Mouse (Mus musculus): Measurements from ENCODE around the gene Tmem145.

The Tmem145 gene

GRCm38 (mm10) chr7:25292107-25292506, 13.8 kb upstream of the Tmem145 start:
- peak; percentile 40 to 43 for DNase-seq (ENCODE audit: low spot score in 2 of 2)

- DNase-seq (ENCODE audit: low spot score in 2 of 2) = peak in 1 of 2 experiments; percentile 23
Measured at GRCm38 (mm10) chr7:25293191-25293739, 12.6 kb upstream of the Tmem145 start.

- no peak for DNase-seq (ENCODE audit: low spot score in 2 of 2)
Measured at GRCm38 (mm10) chr7:25294495-25294894, 11.4 kb upstream of the Tmem145 start.

GRCm38 (mm10) chr7:25294960-25295722, 10.8 kb upstream of the Tmem145 start:
- no peak for DNase-seq (ENCODE audit: low spot score in 2 of 2)

- DNase-seq (ENCODE audit: low spot score in 2 of 2) = no peak
Measured at GRCm38 (mm10) chr7:25296945-25297453, 8.9 kb upstream of the Tmem145 start.

- DNase-seq (ENCODE audit: low spot score in 2 of 2) = peak; percentile 91 to 93
Measured at GRCm38 (mm10) chr7:25297454-25298325, 8.2 kb upstream of the Tmem145 start, which contains the start of gene Pafah1b3. Gene Pafah1b3, minus strand, starts transcription at chr7:25297986.

- DNase-seq (ENCODE audit: low spot score in 2 of 2) = peak in 1 of 2 experiments; percentile 66
Measured at GRCm38 (mm10) chr7:25301063-25301462, 4.8 kb upstream of the Tmem145 start, which contains the start of gene Prr19. Gene Prr19, plus strand, starts transcription at chr7:25301411.

GRCm38 (mm10) chr7:25303003-25303684, 2.8 kb upstream of the Tmem145 start:
- DNase-seq (ENCODE audit: low spot score in 2 of 2) = no peak

- no peak for DNase-seq (ENCODE audit: low spot score in 2 of 2)
Measured at GRCm38 (mm10) chr7:25303685-25304006, 2.3 kb upstream of the Tmem145 start.

GRCm38 (mm10) chr7:25305481-25305880, 425 bp upstream of the Tmem145 start:
- DNase-seq (ENCODE audit: low spot score in 2 of 2) = no peak

GRCm38 (mm10) chr7:25306614-25306996, 699 bp downstream of the Tmem145 start:
- no peak for DNase-seq (ENCODE audit: low spot score in 2 of 2)

GRCm38 (mm10) chr7:25308702-25309318, 2.9 kb downstream of the Tmem145 start:
- DNase-seq (ENCODE audit: low spot score in 2 of 2) = no peak

GRCm38 (mm10) chr7:25309425-25309824, 3.5 kb downstream of the Tmem145 start:
- no peak for DNase-seq (ENCODE audit: low spot score in 2 of 2)

GRCm38 (mm10) chr7:25311193-25311592, 5.3 kb downstream of the Tmem145 start:
- no peak for DNase-seq (ENCODE audit: low spot score in 2 of 2)

- no peak for DNase-seq (ENCODE audit: low spot score in 2 of 2)
Measured at GRCm38 (mm10) chr7:25313325-25313724, 7.4 kb downstream of the Tmem145 start.

- DNase-seq (ENCODE audit: low spot score in 2 of 2) = no peak
Measured at GRCm38 (mm10) chr7:25314606-25315305, 8.8 kb downstream of the Tmem145 start.

GRCm38 (mm10) chr7:25315306-25316041, 9.6 kb downstream of the Tmem145 start:
- DNase-seq (ENCODE audit: low spot score in 2 of 2) = peak; percentile 68 to 73

GRCm38 (mm10) chr7:25316532-25317445, 10.9 kb downstream of the Tmem145 start, which contains the start of gene Megf8:
Gene Megf8, plus strand, starts transcription at chr7:25317164.
- DNase-seq (ENCODE audit: low spot score in 2 of 2) = peak; percentile 98
